Mouse (Mus musculus) CH12.LX (cell line): ENCODE measurements around the gene Thoc6. TPM values are rescaled to one million over a fixed set of nuclear protein-coding genes. Genes with fewer than 3 reads are reported as not detected.
A peak's percentile ranks its signal among the peaks of the same experiment; 100 is the strongest.

Experiments used
- DNase-seq: peaks from one replicate; pipeline ENCODE4 v3.0.0-alpha.2; 2013; ENCODE audit errors: extremely low read depth
- H3K27ac ChIP-seq: 2 replicates; pipeline ENCODE4 v1.5.1; 2012; ENCODE audit warnings: low read depth, mild to moderate bottlenecking, control low read depth, moderate library complexity; ENCODE audit not compliant: insufficient read depth
- H3K27me3 ChIP-seq: replicated peaks from 2 replicates; pipeline ENCODE3; 2012; ENCODE audit warnings: inconsistent platforms
- H3K36me3 ChIP-seq, 2 experiments: replicated peaks in 1 of 2; 2 replicates each; pipeline versions ENCODE3 to v1.6.1; 2012; ENCODE audit warnings: inconsistent platforms in 1 of 2, low read length in 1 of 2, mild to moderate bottlenecking in 1 of 2, mixed read lengths in 1 of 2, moderate library complexity in 1 of 2; ENCODE audit not compliant: control insufficient read depth in 1 of 2, insufficient read depth in 1 of 2
- H3K4me1 ChIP-seq, 2 experiments: 2 replicates each; pipeline ENCODE4 v1.6.1; 2012; ENCODE audit warnings: inconsistent platforms in 1 of 2, moderate library complexity in 1 of 2; ENCODE audit not compliant: insufficient read depth in 2 of 2, control insufficient read depth in 1 of 2
- H3K4me2 ChIP-seq: 2 replicates; pipeline ENCODE4 v1.6.1; 2012; ENCODE audit warnings: low read depth, mild to moderate bottlenecking, control low read depth; ENCODE audit not compliant: poor library complexity, insufficient read depth, severe bottlenecking
- H3K4me3 ChIP-seq, 3 experiments: fragments of 150-350 bp in 1 of 3; sonication (generic) in 1 of 3; replicated peaks in 1 of 3; 2 replicates each; pipeline versions ENCODE3 to v1.5.1; 2011 to 2012; ENCODE audit warnings: low read depth in 2 of 3, low read length in 2 of 3, mild to moderate bottlenecking in 2 of 3, moderate library complexity in 2 of 3, control low read depth in 1 of 3, improper control_type of control experiment in 1 of 3, inconsistent platforms in 1 of 3, mixed read lengths in 1 of 3; ENCODE audit not compliant: poor library complexity in 1 of 3
- H3K79me2 ChIP-seq: replicated peaks from 2 replicates; pipeline ENCODE4 v1.6.1; 2012; ENCODE audit warnings: mild to moderate bottlenecking, moderate library complexity; ENCODE audit not compliant: control insufficient read depth, poor library complexity, insufficient read depth, severe bottlenecking; ENCODE audit errors: extremely low read depth
- H3K9ac ChIP-seq: 2 replicates; pipeline ENCODE4 v1.6.1; 2012; ENCODE audit warnings: low read depth, mild to moderate bottlenecking, control low read depth, moderate library complexity; ENCODE audit not compliant: insufficient read depth
- H3K9me3 ChIP-seq: replicated peaks from 2 replicates; pipeline ENCODE3; 2012; ENCODE audit warnings: low read length, inconsistent platforms, mixed read lengths
- CHD1 ChIP-seq: IDR thresholded peaks from 2 replicates; pipeline ENCODE4 v1.6.1; 2012; ENCODE audit warnings: low read depth, low read length, improper control_type of control experiment, inconsistent platforms
- CTCF ChIP-seq, 2 experiments: IDR thresholded peaks in 1 of 2; conservative IDR thresholded peaks in 1 of 2; 2 replicates each; pipeline ENCODE4 v1.5.1; 2011 to 2012; ENCODE audit warnings: low read depth in 2 of 2, low read length in 2 of 2, improper control_type of control experiment in 1 of 2, inconsistent platforms in 1 of 2, mild to moderate bottlenecking in 1 of 2, moderate library complexity in 1 of 2
- ETS1 ChIP-seq: conservative IDR thresholded peaks from 2 replicates; pipeline ENCODE4 v1.6.1; 2012; ENCODE audit warnings: low read depth, mild to moderate bottlenecking, inconsistent platforms, low read length, improper control_type of control experiment, moderate library complexity
- GABPA ChIP-seq: IDR thresholded peaks from 2 replicates; pipeline ENCODE4 v1.6.1; 2012; ENCODE audit warnings: low read depth, low read length, improper control_type of control experiment, inconsistent platforms; ENCODE audit not compliant: insufficient replicate concordance
- KAT2A ChIP-seq: IDR thresholded peaks from 2 replicates; pipeline ENCODE4 v1.6.1; 2012; ENCODE audit warnings: low read length, improper control_type of control experiment, inconsistent platforms; ENCODE audit not compliant: insufficient replicate concordance
- MAFK ChIP-seq: IDR thresholded peaks from 2 replicates; pipeline ENCODE4 v1.6.1; 2011; ENCODE audit warnings: low read length, improper control_type of control experiment; ENCODE audit not compliant: insufficient replicate concordance
- MAX ChIP-seq: IDR thresholded peaks from 2 replicates; pipeline ENCODE4 v1.6.1; 2011; ENCODE audit warnings: low read length, improper control_type of control experiment
- MAZ ChIP-seq: IDR thresholded peaks from 2 replicates; pipeline ENCODE4 v1.6.1; 2012; ENCODE audit warnings: low read depth, mild to moderate bottlenecking, inconsistent platforms, low read length, improper control_type of control experiment, moderate library complexity
- MEF2A ChIP-seq: IDR thresholded peaks from 2 replicates; pipeline ENCODE4 v1.6.1; 2014; ENCODE audit warnings: low read depth, mild to moderate bottlenecking, inconsistent platforms, low read length, improper control_type of control experiment, borderline replicate concordance
- MXI1 ChIP-seq: IDR thresholded peaks from 2 replicates; pipeline ENCODE4 v1.6.1; 2011; ENCODE audit warnings: mild to moderate bottlenecking, low read depth, low read length, improper control_type of control experiment
- MYC ChIP-seq: IDR thresholded peaks from 2 replicates; pipeline ENCODE4 v1.6.1; 2011; ENCODE audit warnings: low read depth, mild to moderate bottlenecking, improper control_type of control experiment, low read length
- PAX5 ChIP-seq: IDR thresholded peaks from 2 replicates; pipeline ENCODE4 v1.6.1; 2012; ENCODE audit warnings: low read length, inconsistent platforms, mixed read lengths
- POLR2AphosphoS2 ChIP-seq: IDR thresholded peaks from 2 replicates; pipeline ENCODE4 v1.6.1; 2011; ENCODE audit warnings: low read depth, low read length, improper control_type of control experiment
- RCOR1 ChIP-seq: conservative IDR thresholded peaks from 2 replicates; pipeline ENCODE4 v1.6.1; 2012; ENCODE audit warnings: low read depth, mild to moderate bottlenecking, inconsistent platforms, low read length, improper control_type of control experiment
- SIN3A ChIP-seq: IDR thresholded peaks from 2 replicates; pipeline ENCODE4 v1.6.1; 2012; ENCODE audit warnings: low read length, improper control_type of control experiment, inconsistent platforms
- SMC3 ChIP-seq: IDR thresholded peaks from 2 replicates; pipeline ENCODE4 v1.6.1; 2011; ENCODE audit warnings: low read depth, low read length, improper control_type of control experiment
- TCF12 ChIP-seq: IDR thresholded peaks from 2 replicates; pipeline ENCODE4 v1.6.1; 2014; ENCODE audit warnings: low read depth, mild to moderate bottlenecking, inconsistent platforms, low read length, improper control_type of control experiment
- USF1 ChIP-seq: IDR thresholded peaks from 2 replicates; pipeline ENCODE4 v1.6.1; 2014; ENCODE audit warnings: low read depth, mild to moderate bottlenecking, inconsistent platforms, low read length, improper control_type of control experiment
- ZNF384 ChIP-seq: IDR thresholded peaks from 2 replicates; pipeline ENCODE4 v1.6.1; 2012; ENCODE audit warnings: low read depth, low read length, improper control_type of control experiment, inconsistent platforms
- dilution Hi-C: fragments of 300-500 bp; cut with MboI; formaldehyde crosslinking; loops from 2 replicates; pipeline ENCODE4 v1.14.3; 2020; ENCODE audit warnings: low sequenced_read_pairs; ENCODE audit not compliant: extremely low pct_unique_long_range_greater_than_20kb, extremely low pct_ligation_motif_present
- in situ Hi-C: fragments of 300-500 bp; cut with MboI; formaldehyde crosslinking; loops from 3 replicates; pipeline ENCODE4 v1.14.3; 2019; ENCODE audit warnings: low sequenced_read_pairs, low pct_ligation_motif_present, low pct_unique_long_range_greater_than_20kb, mixed read lengths
- polyA plus RNA-seq: library from polyadenylated mRNA; unstranded; fragments of >175 nt; gene quantifications from 2 replicates; pipeline ENCODE4 v1.2.1, GENCODE M21; 2012; ENCODE audit warnings: low read depth; ENCODE audit not compliant: insufficient read length
- total RNA-seq, 2 experiments: library from RNA; depleted of rRNA; stranded (reverse); fragments of 300-350 nt in 1 of 2; fragments of >200 nt in 1 of 2; gene quantifications; 2 replicates each; pipeline ENCODE4 v1.2.3; 2012 to 2014

The Thoc6 gene
- total and polyA plus RNA-seq, 3 experiments = 37.4 to 41.4 (median 37.9) TPM

- H3K9ac ChIP-seq = peak overlapping the region; percentile 10; the same call in 1 of the 2 replicates
- in situ Hi-C loops (loop anchor here (10.0 kb wide), 1 partner anchor 50 kb away; the partner anchor contains the start of genes 1520401A03Rik and Pkmyt1), dilution Hi-C loops (no loop called here)
- DNase-seq = no peak
- H3K27me3 ChIP-seq = peaks cover 26% of the 10 kb centered on the region
- H3K4me2 ChIP-seq = peak overlapping the region; percentile 55
- TF ChIP-seq SMC3 (no peak), ETS1 (no peak), USF1 (no peak), SIN3A (no peak)
- TF ChIP-seq, all 38 proteins: peak for 0
- Histone ChIP-seq H3K4me3 (peak overlapping the region; percentile 58 to 62 (median 59)), H3K27ac (no peak overlapping the region), H3K4me1 (peaks cover 15 to 53% of the 10 kb centered on the region in 2 experiments), H3K9me3 (no peaks in the 10 kb centered on the region), H3K36me3 (peaks cover 9 to 16% of the 10 kb centered on the region in 2 experiments), H3K79me2 (no peaks in the 10 kb centered on the region)
Observed at GRCm38 (mm10) chr17:23674271-23674952, 730 bp upstream of the Thoc6 start.

DNA sequence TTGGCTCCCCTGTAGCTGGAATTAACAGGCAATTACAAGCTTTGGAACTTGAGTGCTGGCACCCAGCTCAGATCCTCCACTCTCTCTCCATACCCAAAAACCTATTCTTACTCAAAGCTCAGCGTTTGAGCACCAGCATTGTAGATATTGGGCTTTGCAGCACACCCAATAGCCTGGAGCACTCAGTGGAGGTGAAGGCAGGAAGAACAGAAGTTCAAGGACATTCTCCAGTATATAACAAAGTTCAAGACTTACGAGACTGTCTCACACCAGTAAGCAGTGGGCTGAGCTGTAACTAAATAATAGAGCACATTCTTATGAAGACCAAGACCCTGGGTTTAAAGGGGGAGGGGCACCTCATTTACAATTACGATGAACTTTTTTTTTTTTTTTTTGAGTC, 921 bp downstream of the Thoc6 start:
- in situ Hi-C loops = loop anchor here (10.0 kb wide), 1 partner anchor 52 kb away; the partner anchor contains the start of genes 1520401A03Rik and Pkmyt1
- H3K9ac ChIP-seq = peak overlapping the region; percentile 67
- DNase-seq = no peak
- peaks cover 12% of the 10 kb centered on the region for H3K27me3 ChIP-seq
- H3K9me3 ChIP-seq = no peaks in the 10 kb centered on the region
- peaks cover 18 to 32% of the 10 kb centered on the region in 2 experiments for H3K36me3 ChIP-seq
- dilution Hi-C loops = no loop called here
- no peaks in the 10 kb centered on the region for H3K79me2 ChIP-seq
- H3K27ac ChIP-seq = no peak overlapping the region
- H3K4me3 ChIP-seq = peak overlapping the region; percentile 58 to 62 (median 59)
- peaks cover 13 to 51% of the 10 kb centered on the region in 2 experiments for H3K4me1 ChIP-seq
- TF ChIP-seq PAX5 = no peak
- TF ChIP-seq RCOR1 = no peak
- TF ChIP-seq POLR2AphosphoS2 = no peak
- TF ChIP-seq MXI1 = no peak
- no peak for TF ChIP-seq MYC
- TF ChIP-seq CTCF (conservative IDR thresholded peaks at IDR 0.05 in 1 of 2, IDR thresholded peaks at IDR 0.05 in 1 of 2; ENCODE audit: low read depth in 2 of 2, low read length in 2 of 2) = no peak
- TF ChIP-seq CHD1 = no peak
- no peak for TF ChIP-seq KAT2A
- TF ChIP-seq MAZ = no peak
- TF ChIP-seq TCF12 = no peak
- TF ChIP-seq ZNF384 = no peak
- no peak for TF ChIP-seq MEF2A
- no peak for TF ChIP-seq MAX
- TF ChIP-seq USF1 = no peak
- TF ChIP-seq MAFK = no peak
- no peak for TF ChIP-seq SMC3
- TF ChIP-seq GABPA = no peak
- peak overlapping the region; percentile 64 for H3K4me2 ChIP-seq
